8 mouse cellular contexts compared by ENCODE assay signal in genomic region chr2:30414681-30415080, GRCm38 (mm10). TPM values are rescaled to one million over a fixed set of nuclear protein-coding genes. Genes with fewer than 3 reads are reported as not detected.
DNase-seq lines count a peak whose midpoint lies in the region; ATAC-seq lines count a peak whose summit lies in the region.

No protein-coding gene starts in this region.

- no peaks in the 10 kb centered on the region for H3K27me3 ChIP-seq in kidney, embryonic 14.5 days (ENCODE audit: control insufficient read depth, insufficient read depth, low read length)
- no peaks in the 10 kb centered on the region for H3K27me3 ChIP-seq in hindbrain, embryonic 14.5 days (ENCODE audit: control insufficient read depth, insufficient read depth, low read length)
- no peaks in the 10 kb centered on the region for H3K27me3 ChIP-seq in midbrain, embryonic 15.5 days (replicated peaks)

- DNase-seq in kidney, adult 9 months, result no peak
- DNase-seq in c-Kit-positive CD71-positive TER-119-negative erythroid progenitor cells, embryonic 14.5 days (ENCODE audit: low read depth), result peak; percentile 17
- DNase-seq in hindbrain, embryonic 14.5 days (ENCODE audit: low spot score), result no peak
- no peak for DNase-seq in thymus, postnatal 14 days
- DNase-seq in right cerebral cortex, adult 18-20 months, result no peak
- DNase-seq in gastrocnemius, postnatal 25 days, result no peak

- H3K27ac ChIP-seq in kidney, embryonic 14.5 days (ENCODE audit: low read depth, low read length), result no peak overlapping the region
- H3K27ac ChIP-seq in hindbrain, embryonic 14.5 days, result peak overlapping the region; percentile 96; the same call in 1 of the 2 replicates
- peak overlapping the region; percentile 96; the same call in 1 of the 2 replicates for H3K27ac ChIP-seq in midbrain, embryonic 15.5 days

- H3K9ac ChIP-seq in kidney, embryonic 14.5 days (ENCODE audit: low read depth, low read length), result peak overlapping the region; percentile 96; the same call in 1 of the 2 replicates
- H3K9ac ChIP-seq in hindbrain, embryonic 14.5 days, result peak overlapping the region; percentile 89
- H3K9ac ChIP-seq in midbrain, embryonic 15.5 days, result peak overlapping the region; percentile 95

- H3K4me1 ChIP-seq in kidney, embryonic 14.5 days (ENCODE audit: control insufficient read depth, insufficient read depth, low read length), result peaks cover 28% of the 10 kb centered on the region
- H3K4me1 ChIP-seq in hindbrain, embryonic 14.5 days (replicated peaks; ENCODE audit: control insufficient read depth, insufficient read depth, low read length), result peaks cover 38% of the 10 kb centered on the region
- peaks cover 52% of the 10 kb centered on the region for H3K4me1 ChIP-seq in midbrain, embryonic 15.5 days

- peak overlapping the region; percentile 82 for H3K4me2 ChIP-seq in kidney, embryonic 14.5 days (replicated peaks; ENCODE audit: low read depth, low read length)
- H3K4me2 ChIP-seq in hindbrain, embryonic 14.5 days (replicated peaks), result peak overlapping the region; percentile 64
- H3K4me2 ChIP-seq in midbrain, embryonic 15.5 days, result peak overlapping the region; percentile 54

- 48% methylated on average over 5 of the region's 5 CpGs for WGBS in kidney, embryonic 14.5 days
- WGBS in hindbrain, embryonic 14.5 days, result 41% methylated on average over 5 of the region's 5 CpGs
- 42% methylated on average over 5 of the region's 5 CpGs for whole genome bisulfite sequencing in midbrain, embryonic 15.5 days

- peak overlapping the region; percentile 64 for H3K4me3 ChIP-seq in kidney, embryonic 14.5 days (ENCODE audit: low read length)
- H3K4me3 ChIP-seq in hindbrain, embryonic 14.5 days (replicated peaks; ENCODE audit: low read length), result peak overlapping the region; percentile 86
- peak overlapping the region; percentile 55 for H3K4me3 ChIP-seq in midbrain, embryonic 15.5 days

- H3K9me3 ChIP-seq in kidney, embryonic 14.5 days (ENCODE audit: control insufficient read depth, low read length), result no peaks in the 10 kb centered on the region
- H3K9me3 ChIP-seq in hindbrain, embryonic 14.5 days (ENCODE audit: control insufficient read depth, low read length), result no peaks in the 10 kb centered on the region
- H3K9me3 ChIP-seq in midbrain, embryonic 15.5 days, result no peaks in the 10 kb centered on the region

- peak; percentile 2; the same call in 1 of the 2 replicates for ATAC-seq in kidney, embryonic 14.5 days (ENCODE audit: low FRiP score, low TSS enrichment)
- no peak for ATAC-seq in hindbrain, embryonic 14.5 days (ENCODE audit: low FRiP score)
- peak; percentile 4; the same call in 1 of the 2 replicates for ATAC-seq in midbrain, embryonic 15.5 days (replicated peaks)

- H3K36me3 ChIP-seq in kidney, embryonic 14.5 days (ENCODE audit: control insufficient read depth, insufficient read depth, low read length), result peaks cover 9% of the 10 kb centered on the region; the same call in 1 of the 2 replicates
- H3K36me3 ChIP-seq in hindbrain, embryonic 14.5 days (replicated peaks; ENCODE audit: control insufficient read depth, insufficient read depth), result peaks cover 17% of the 10 kb centered on the region
- H3K36me3 ChIP-seq in midbrain, embryonic 15.5 days (replicated peaks), result no peaks in the 10 kb centered on the region; the same call in 1 of the 2 replicates

RNA-seq across cellular contexts. Expression of gene Crat, which starts 0.9 kb away (rescaled TPM):
- 21.4 and 30.6 TPM in 2 replicates for polyA plus RNA-seq in kidney, embryonic 14.5 days (2014; fragmentation: Nextera tagmentation; extraction: Ambion mirVana)
- polyA plus RNA-seq in hindbrain, embryonic 14.5 days (2014; fragmentation: Nextera tagmentation; extraction: Ambion mirVana), result 30.3 and 32.0 TPM in 2 replicates
- polyA plus RNA-seq in midbrain, embryonic 15.5 days (2015; fragmentation: Nextera tagmentation; extraction: Ambion mirVana), result 22.5 and 23.9 TPM in 2 replicates
- total RNA-seq in gastrocnemius, postnatal 25 days (2021), result 100 to 1,000 TPM; 315 to 363 TPM

RNA-seq across cellular contexts. Expression of gene Ptpa, which starts 1.2 kb away (rescaled TPM):
- 92.3 and 96.0 TPM in 2 replicates for polyA plus RNA-seq in kidney, embryonic 14.5 days (2014; fragmentation: Nextera tagmentation; extraction: Ambion mirVana)
- 71.7 and 79.8 TPM in 2 replicates for polyA plus RNA-seq in hindbrain, embryonic 14.5 days (2014; fragmentation: Nextera tagmentation; extraction: Ambion mirVana)
- 152 and 155 TPM in 2 replicates for polyA plus RNA-seq in midbrain, embryonic 15.5 days (2015; fragmentation: Nextera tagmentation; extraction: Ambion mirVana)
- 10 to 100 TPM; 67.1 to 68.5 TPM for total RNA-seq in gastrocnemius, postnatal 25 days (2021)

RNA-seq across cellular contexts. Expression of gene Dolpp1, which starts 22.6 kb away (rescaled TPM):
- 31.0 and 34.7 TPM in 2 replicates for polyA plus RNA-seq in kidney, embryonic 14.5 days (2014; fragmentation: Nextera tagmentation; extraction: Ambion mirVana)
- polyA plus RNA-seq in hindbrain, embryonic 14.5 days (2014; fragmentation: Nextera tagmentation; extraction: Ambion mirVana), result 51.6 and 54.2 TPM in 2 replicates
- 66.8 and 69.9 TPM in 2 replicates for polyA plus RNA-seq in midbrain, embryonic 15.5 days (2015; fragmentation: Nextera tagmentation; extraction: Ambion mirVana)
- total RNA-seq in gastrocnemius, postnatal 25 days (2021), result 1 to 10 TPM; 5.2 to 6.8 TPM

RNA-seq across cellular contexts. Expression of gene Miga2, which starts 50.6 kb away (rescaled TPM):
- 14.5 and 25.0 TPM in 2 replicates for polyA plus RNA-seq in kidney, embryonic 14.5 days (2014; fragmentation: Nextera tagmentation; extraction: Ambion mirVana)
- polyA plus RNA-seq in hindbrain, embryonic 14.5 days (2014; fragmentation: Nextera tagmentation; extraction: Ambion mirVana), result 27.3 and 32.3 TPM in 2 replicates
- polyA plus RNA-seq in midbrain, embryonic 15.5 days (2015; fragmentation: Nextera tagmentation; extraction: Ambion mirVana), result 33.9 and 34.9 TPM in 2 replicates
- total RNA-seq in gastrocnemius, postnatal 25 days (2021), result 10 to 100 TPM; 22.8 to 23.8 TPM

RNA-seq across cellular contexts. Expression of gene Sh3glb2, which starts 55.5 kb away (rescaled TPM):
- 69.4 and 70.9 TPM in 2 replicates for polyA plus RNA-seq in kidney, embryonic 14.5 days (2014; fragmentation: Nextera tagmentation; extraction: Ambion mirVana)
- 140 and 143 TPM in 2 replicates for polyA plus RNA-seq in hindbrain, embryonic 14.5 days (2014; fragmentation: Nextera tagmentation; extraction: Ambion mirVana)
- 214 and 219 TPM in 2 replicates for polyA plus RNA-seq in midbrain, embryonic 15.5 days (2015; fragmentation: Nextera tagmentation; extraction: Ambion mirVana)
- total RNA-seq in gastrocnemius, postnatal 25 days (2021), result 10 to 100 TPM; 16.2 to 21.2 TPM
